Comparison of ENCODE assay signal across 8 mouse cellular contexts in the genomic region with DNA sequence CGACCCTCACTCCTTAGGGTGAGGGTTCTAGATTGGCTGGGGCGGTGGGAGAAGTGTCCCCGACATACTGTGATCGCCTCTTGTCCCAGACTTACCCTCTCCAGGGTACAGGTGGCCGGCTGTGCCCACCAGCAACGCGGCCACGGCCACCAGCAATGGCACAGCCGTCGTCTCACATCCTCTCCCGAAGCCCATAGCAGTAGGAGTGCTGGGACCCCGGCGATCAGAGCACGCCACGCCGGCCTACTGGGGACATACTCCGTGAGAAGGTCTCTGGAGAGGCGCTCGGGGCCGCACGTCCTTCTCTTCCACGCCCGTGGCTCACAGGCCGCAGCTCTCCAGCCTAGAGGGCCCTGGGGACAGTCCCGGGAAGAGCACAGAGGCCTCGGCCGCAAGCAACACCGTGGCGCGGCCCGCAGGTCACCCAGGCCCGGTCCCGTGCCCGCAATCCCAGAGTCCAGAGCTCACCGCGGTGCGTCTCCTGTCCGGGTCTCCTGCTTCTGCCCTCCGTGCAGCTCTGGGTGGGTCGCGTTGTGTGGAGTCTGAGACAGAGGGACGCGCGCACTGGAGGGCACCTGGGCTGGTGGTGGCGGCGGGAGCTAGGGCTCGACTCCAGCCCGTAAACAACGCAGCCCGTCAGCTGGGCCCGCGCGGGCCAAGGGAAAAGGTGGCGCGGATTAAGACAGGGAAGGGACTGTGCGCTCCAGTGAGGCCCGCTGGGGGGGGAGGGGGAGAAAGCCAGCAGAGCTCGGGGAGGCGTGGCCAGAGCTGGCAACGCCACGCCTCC. TPM values are rescaled to one million over a fixed set of nuclear protein-coding genes. Genes with fewer than 3 reads are reported as not detected.
DNase-seq lines count a peak whose midpoint lies in the region; ATAC-seq and TF ChIP-seq lines count a peak whose summit lies in the region.

A gene (minus strand): TSS at position 684 of the 787 bp plus-strand sequence.

- under 1% methylated on average over 61 of the region's 61 CpGs for WGBS in bone marrow, adult 2 months
- WGBS in embryonic facial prominence, embryonic 14.5 days = under 1% methylated on average over 25 of the region's 61 CpGs
- 1% methylated on average over 59 of the region's 61 CpGs for WGBS in heart, adult 2 months
- WGBS in kidney, adult 2 months = under 1% methylated on average over 61 of the region's 61 CpGs
- WGBS in limb, embryonic 11.5 days = under 1% methylated on average over 61 of the region's 61 CpGs
- WGBS in midbrain, embryonic 13.5 days = 1% methylated on average over 60 of the region's 61 CpGs
- under 1% methylated on average over 61 of the region's 61 CpGs for WGBS in small intestine, adult 2 months

- peak; percentile 64; the same call in 1 of the 2 replicates for TF ChIP-seq EP300 in heart, adult 2 months (IDR thresholded peaks at IDR 0.05; ENCODE audit: insufficient read depth, low read depth, low read length)

- H3K79me2 ChIP-seq in heart, adult 2 months (replicated peaks; ENCODE audit: control insufficient read depth, insufficient read depth, low read length) = peaks cover 12% of the 10 kb centered on the region

- TF ChIP-seq POLR2A in bone marrow, adult 2 months (IDR thresholded peaks at IDR 0.05; ENCODE audit: borderline replicate concordance, control insufficient read depth, low read depth, low read length) = peak; percentile 79
- TF ChIP-seq POLR2A in heart, adult 2 months (IDR thresholded peaks at IDR 0.05; ENCODE audit: insufficient read depth, low read depth, low read length) = peak; percentile 79
- TF ChIP-seq POLR2A in kidney, adult 2 months (IDR thresholded peaks at IDR 0.05; ENCODE audit: low read depth, low read length) = peak; percentile 71
- TF ChIP-seq POLR2A in small intestine, adult 2 months (IDR thresholded peaks at IDR 0.05; ENCODE audit: low read depth, low read length) = peak; percentile 70

- H3K4me3 ChIP-seq in bone marrow, adult 2 months (replicated peaks; ENCODE audit: control insufficient read depth, low read depth, low read length) = peak within 1 kb of the TSS; percentile 98
- H3K4me3 ChIP-seq in embryonic facial prominence, embryonic 14.5 days (ENCODE audit: low read depth, low read length) = peak within 1 kb of the TSS; percentile 91
- H3K4me3 ChIP-seq in heart, adult 2 months = peak within 1 kb of the TSS; percentile 94
- peak within 1 kb of the TSS; percentile 96 for H3K4me3 ChIP-seq in kidney, adult 2 months (ENCODE audit: insufficient read depth, low read depth, low read length)
- peak within 1 kb of the TSS; percentile 74 for H3K4me3 ChIP-seq in limb, embryonic 11.5 days (ENCODE audit: low read depth, low read length)
- H3K4me3 ChIP-seq in midbrain, embryonic 13.5 days (replicated peaks) = peak within 1 kb of the TSS; percentile 97
- peak within 1 kb of the TSS; percentile 98 for H3K4me3 ChIP-seq in small intestine, adult 2 months (ENCODE audit: low read depth, low read length)

- H3K4me1 ChIP-seq in bone marrow, adult 2 months (ENCODE audit: control insufficient read depth, insufficient read depth, low read length) = peaks cover 4% of the 10 kb centered on the region
- H3K4me1 ChIP-seq in embryonic facial prominence, embryonic 14.5 days (ENCODE audit: control insufficient read depth, insufficient read depth, low read length) = peaks cover 15% of the 10 kb centered on the region
- H3K4me1 ChIP-seq in heart, adult 2 months (ENCODE audit: control insufficient read depth, insufficient read depth, low read length) = peaks cover 5% of the 10 kb centered on the region
- peaks cover 32% of the 10 kb centered on the region for H3K4me1 ChIP-seq in kidney, adult 2 months (ENCODE audit: control insufficient read depth, insufficient read depth, low read length)
- peaks cover 4% of the 10 kb centered on the region for H3K4me1 ChIP-seq in limb, embryonic 11.5 days (ENCODE audit: control insufficient read depth, insufficient read depth, low read length)
- peaks cover 32% of the 10 kb centered on the region for H3K4me1 ChIP-seq in midbrain, embryonic 13.5 days (replicated peaks)
- peaks cover 16% of the 10 kb centered on the region for H3K4me1 ChIP-seq in small intestine, adult 2 months (ENCODE audit: control insufficient read depth, insufficient read depth, insufficient read length, low read length)

- H3K4me2 ChIP-seq in embryonic facial prominence, embryonic 14.5 days (ENCODE audit: low read depth, low read length) = peak within 1 kb of the TSS; percentile 83
- H3K4me2 ChIP-seq in limb, embryonic 11.5 days (ENCODE audit: low read depth, severe bottlenecking) = peak within 1 kb of the TSS; percentile 67
- peak within 1 kb of the TSS; percentile 89 for H3K4me2 ChIP-seq in midbrain, embryonic 13.5 days (replicated peaks)

- peak within 1 kb of the TSS; percentile 94 for H3K9ac ChIP-seq in embryonic facial prominence, embryonic 14.5 days (ENCODE audit: low read depth, low read length)
- peak within 1 kb of the TSS; percentile 99 for H3K9ac ChIP-seq in heart, adult 2 months (ENCODE audit: low read depth, low read length)
- peak within 1 kb of the TSS; percentile 64 for H3K9ac ChIP-seq in limb, embryonic 11.5 days (ENCODE audit: low read length)
- H3K9ac ChIP-seq in midbrain, embryonic 13.5 days (replicated peaks) = peak within 1 kb of the TSS; percentile 96

- DNase-seq in 3T3-L1 (ENCODE audit: low read depth, low spot score) = peak; percentile 94
- DNase-seq in embryonic facial prominence, embryonic 14.5 days (ENCODE audit: low spot score) = peak; percentile 95
- peak; percentile 95 to 97 for DNase-seq in heart, adult 2 months
- peak; percentile 97 for DNase-seq in kidney, adult 2 months
- DNase-seq in limb, embryonic 11.5 days (ENCODE audit: low spot score) = peak; percentile 96

- ATAC-seq in embryonic facial prominence, embryonic 14.5 days (ENCODE audit: low read depth) = peak; percentile 96
- peak; percentile 94 for ATAC-seq in limb, embryonic 11.5 days (ENCODE audit: insufficient number of reproducible peaks, low FRiP score, low TSS enrichment, low read depth)
- peak; percentile 97 for ATAC-seq in midbrain, embryonic 13.5 days

- no peaks in the 10 kb centered on the region for H3K27me3 ChIP-seq in embryonic facial prominence, embryonic 14.5 days (replicated peaks; ENCODE audit: control insufficient read depth, insufficient read depth, low read length)
- H3K27me3 ChIP-seq in heart, adult 2 months (ENCODE audit: control insufficient read depth, insufficient read depth, low read length) = no peaks in the 10 kb centered on the region
- H3K27me3 ChIP-seq in kidney, adult 2 months (replicated peaks; ENCODE audit: control insufficient read depth, insufficient read depth, low read length) = no peaks in the 10 kb centered on the region
- no peaks in the 10 kb centered on the region for H3K27me3 ChIP-seq in limb, embryonic 11.5 days (ENCODE audit: control insufficient read depth, insufficient read depth, low read length)
- no peaks in the 10 kb centered on the region for H3K27me3 ChIP-seq in midbrain, embryonic 13.5 days
- H3K27me3 ChIP-seq in small intestine, adult 2 months (ENCODE audit: control insufficient read depth, insufficient read depth, low read length) = no peaks in the 10 kb centered on the region

- no peaks in the 10 kb centered on the region for H3K9me3 ChIP-seq in embryonic facial prominence, embryonic 14.5 days (ENCODE audit: control insufficient read depth, low read length)
- no peaks in the 10 kb centered on the region; the same call in 1 of the 2 replicates for H3K9me3 ChIP-seq in limb, embryonic 11.5 days (ENCODE audit: control insufficient read depth, low read length)
- no peaks in the 10 kb centered on the region for H3K9me3 ChIP-seq in midbrain, embryonic 13.5 days

- intact Hi-C loops in heart, adult 2 months (cut with DNase I) = loop anchor here (1.0 to 5.0 kb wide), 3 partner anchors 42 to 97 kb away; no protein-coding TSS in a partner anchor

- H3K27ac ChIP-seq in bone marrow, adult 2 months (ENCODE audit: control insufficient read depth, insufficient read depth, low read depth, low read length, poor library complexity) = peak within 1 kb of the TSS; percentile 94
- H3K27ac ChIP-seq in embryonic facial prominence, embryonic 14.5 days (replicated peaks; ENCODE audit: low read depth, low read length) = peak within 1 kb of the TSS; percentile 67
- peak within 1 kb of the TSS; percentile 98 for H3K27ac ChIP-seq in heart, adult 2 months
- H3K27ac ChIP-seq in kidney, adult 2 months (ENCODE audit: insufficient read depth, low read depth, low read length) = peak within 1 kb of the TSS; percentile 96
- 0 out of 2 replicates have a peak within 1 kb of the TSS, but pooled peaks have one; percentile 25 for H3K27ac ChIP-seq in limb, embryonic 11.5 days (replicated peaks; ENCODE audit: low read depth, low read length)
- peak within 1 kb of the TSS; percentile 81 for H3K27ac ChIP-seq in midbrain, embryonic 13.5 days
- H3K27ac ChIP-seq in small intestine, adult 2 months (ENCODE audit: insufficient read depth, low read depth, low read length) = peak within 1 kb of the TSS; percentile 88

- no peak; the same call in 1 of the 2 replicates for TF ChIP-seq CTCF in bone marrow, adult 2 months (IDR thresholded peaks at IDR 0.05; ENCODE audit: control insufficient read depth, insufficient read depth, low read length)
- no peak for TF ChIP-seq CTCF in heart, adult 2 months (IDR thresholded peaks at IDR 0.05)
- no peak for TF ChIP-seq CTCF in kidney, adult 2 months (conservative IDR thresholded peaks at IDR 0.05; ENCODE audit: insufficient read depth, insufficient read length, low read depth, low read length)
- TF ChIP-seq CTCF in small intestine, adult 2 months (IDR thresholded peaks at IDR 0.05; ENCODE audit: extremely low read depth, insufficient read length, insufficient replicate concordance, low read depth, low read length) = no peak

- H3K36me3 ChIP-seq in embryonic facial prominence, embryonic 14.5 days (ENCODE audit: control insufficient read depth, insufficient read depth, low read length) = no peaks in the 10 kb centered on the region
- H3K36me3 ChIP-seq in heart, adult 2 months (ENCODE audit: control insufficient read depth, insufficient read depth, low read length) = peaks cover 10% of the 10 kb centered on the region
- no peaks in the 10 kb centered on the region for H3K36me3 ChIP-seq in kidney, adult 2 months (ENCODE audit: control insufficient read depth, insufficient read depth, low read length)
- no peaks in the 10 kb centered on the region for H3K36me3 ChIP-seq in limb, embryonic 11.5 days (ENCODE audit: control insufficient read depth, insufficient read depth, low read length)
- no peaks in the 10 kb centered on the region; the same call in 1 of the 2 replicates for H3K36me3 ChIP-seq in midbrain, embryonic 13.5 days
- no peaks in the 10 kb centered on the region for H3K36me3 ChIP-seq in small intestine, adult 2 months (ENCODE audit: control insufficient read depth, insufficient read depth, low read length)

RNA-seq across cellular contexts. Expression of the gene that starts here (rescaled TPM):
- polyA plus RNA-seq in bone marrow, adult 2 months (2011; ENCODE audit: insufficient read depth, insufficient read length, low replicate concordance, missing spikeins) = 7.3 and 24.6 TPM in 2 replicates
- 30.3 and 31.8 TPM in 2 replicates for polyA plus RNA-seq in embryonic facial prominence, embryonic 14.5 days (2014; fragmentation: Nextera tagmentation; extraction: Ambion mirVana)
- total RNA-seq in heart, adult 2 months (2021) = 100 to 1,000 TPM; 112 to 145 TPM
- polyA plus RNA-seq in heart, adult 2 months (2012; rRNA removed) = 24.6 and 42.3 TPM in 2 replicates
- 26.8 and 33.7 TPM in 2 replicates for polyA plus RNA-seq in kidney, adult 2 months (2012; rRNA removed)
- 34.9 and 37.9 TPM in 2 replicates for polyA plus RNA-seq in limb, embryonic 11.5 days (2014; fragmentation: Nextera tagmentation; extraction: Ambion mirVana)
- polyA plus RNA-seq in midbrain, embryonic 13.5 days (2015; fragmentation: Nextera tagmentation; extraction: Ambion mirVana) = 53.9 and 58.6 TPM in 2 replicates
- 13.3 and 21.8 TPM in 2 replicates for polyA plus RNA-seq in small intestine, adult 2 months (2012; rRNA removed)

Comparison
In these comparisons a context has a peak if more than half of its experiments do, and no peak if none do; other contexts are left out.
1. Peak in every context shown above with its lines: DNase-seq, ATAC-seq, H3K4me3 ChIP-seq and H3K27ac ChIP-seq.
2. H3K27ac ChIP-seq: peak in every context shown above with its lines; median percentile 98 in heart, adult 2 months; 96 in kidney, adult 2 months; 94 in bone marrow, adult 2 months; 88 in small intestine, adult 2 months; 81 in midbrain, embryonic 13.5 days; 67 in embryonic facial prominence, embryonic 14.5 days; 25 in limb, embryonic 11.5 days.